Mouse (Mus musculus) erythroid progenitor cell, adult 5-6 weeks (primary cell): ENCODE measurements at regions not wholly inside any gene's neighbourhood (a gene's known extent, or its start where the extent isn't known, plus 50 kb on each side); places are given as distances from the start of the nearest gene placed in this dataset.

Experiments used
- ATAC-seq: replicated peaks from 2 replicates; pipeline ENCODE4 v1.8.0; 2016; ENCODE audit warnings: moderate number of reproducible peaks, mild to moderate bottlenecking, moderate TSS enrichment, inconsistent platforms; ENCODE audit not compliant: poor library complexity, low FRiP score, severe bottlenecking

GRCm38 (mm10) chr3:38229686-38230085, 255.0 kb downstream of the Ankrd50 start:
- no peak for ATAC-seq

DNA sequence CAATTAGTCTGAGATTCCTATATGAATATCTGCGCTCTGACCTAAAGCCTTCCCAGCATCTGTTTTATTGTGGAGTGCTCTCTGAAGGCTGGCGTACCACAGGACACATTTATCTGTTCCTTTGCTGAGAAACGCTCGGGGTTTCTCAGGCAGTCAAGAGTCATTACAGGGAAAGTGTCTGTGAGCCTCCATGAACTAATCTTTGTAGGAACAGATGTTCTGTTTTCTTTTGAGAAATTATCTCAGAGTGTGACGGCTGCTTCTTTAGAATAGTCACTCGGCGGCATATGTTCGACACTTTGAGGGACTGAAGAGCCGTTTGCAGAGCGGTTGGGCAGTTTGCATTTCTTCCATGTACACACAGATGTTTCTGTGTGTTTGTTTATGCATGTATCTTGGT, 255.6 kb downstream of the Ankrd50 start:
- no peak for ATAC-seq

DNA sequence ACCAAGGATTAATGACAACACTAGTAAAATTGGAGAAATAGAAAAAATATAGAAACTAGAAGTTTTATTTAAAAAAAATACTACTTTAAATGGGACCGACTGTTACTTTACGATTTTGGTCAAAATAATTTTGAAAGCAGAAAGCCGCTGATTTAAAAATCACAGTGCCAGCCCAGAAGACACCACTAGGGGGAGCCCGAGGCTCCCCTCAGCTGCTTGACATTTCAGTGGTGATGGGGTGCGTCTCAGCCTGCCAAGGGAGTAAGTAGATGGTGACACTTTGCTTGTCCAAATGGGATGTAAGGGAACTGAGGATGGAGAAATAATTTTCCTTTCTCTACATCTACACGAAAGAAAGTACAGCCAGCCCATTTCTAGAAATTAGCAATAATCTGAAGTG, 257.0 kb downstream of the Ankrd50 start:
- ATAC-seq, result no peak

DNA sequence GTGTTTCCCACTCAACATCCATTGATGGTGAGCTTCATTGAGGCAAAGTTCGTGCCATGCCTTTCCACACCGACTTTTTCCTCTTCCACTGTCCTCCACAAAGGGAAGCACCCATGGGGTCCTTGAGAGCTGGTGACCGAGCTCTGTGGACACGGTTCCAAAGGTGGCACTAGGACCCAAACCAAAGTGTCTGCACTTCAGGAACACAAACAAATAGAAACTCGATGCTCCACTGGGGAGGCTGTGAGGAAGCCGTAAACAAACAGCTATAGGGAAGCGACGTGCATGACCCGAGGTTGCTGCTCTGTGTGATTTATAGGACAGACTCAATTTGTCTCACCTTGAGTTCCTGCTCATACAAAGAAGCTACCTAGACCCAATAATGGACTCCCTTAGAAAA, 257.5 kb downstream of the Ankrd50 start:
- ATAC-seq, result no peak

GRCm38 (mm10) chr3:38226147-38226546, 258.5 kb downstream of the Ankrd50 start:
- ATAC-seq, result no peak

- ATAC-seq, result no peak
These were observed 262.8 kb downstream of the Ankrd50 start for GRCm38 (mm10) chr3:38221834-38222215.

GRCm38 (mm10) chr3:38220934-38221833, 263.5 kb downstream of the Ankrd50 start:
- no peak for ATAC-seq

DNA sequence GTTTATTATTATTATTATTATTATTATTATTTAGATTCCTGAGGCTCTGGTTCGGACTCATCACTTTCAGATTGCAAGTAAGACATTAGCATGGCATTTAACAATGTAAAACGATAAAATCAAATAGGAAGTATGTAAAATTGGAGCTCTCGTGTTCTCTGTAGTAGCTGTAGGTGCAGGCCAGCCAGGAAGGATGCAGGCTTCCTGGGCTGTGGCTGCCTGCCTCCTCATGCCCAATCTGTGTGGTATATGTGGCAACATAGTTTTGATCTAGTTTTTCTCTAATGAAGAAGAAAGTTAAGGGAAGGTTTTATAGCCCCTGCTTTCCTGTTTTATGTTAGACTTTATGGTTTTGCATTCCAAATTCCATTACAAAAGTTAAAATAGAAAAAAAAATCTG, 275.6 kb downstream of the Ankrd50 start:
- ATAC-seq, result no peak

DNA sequence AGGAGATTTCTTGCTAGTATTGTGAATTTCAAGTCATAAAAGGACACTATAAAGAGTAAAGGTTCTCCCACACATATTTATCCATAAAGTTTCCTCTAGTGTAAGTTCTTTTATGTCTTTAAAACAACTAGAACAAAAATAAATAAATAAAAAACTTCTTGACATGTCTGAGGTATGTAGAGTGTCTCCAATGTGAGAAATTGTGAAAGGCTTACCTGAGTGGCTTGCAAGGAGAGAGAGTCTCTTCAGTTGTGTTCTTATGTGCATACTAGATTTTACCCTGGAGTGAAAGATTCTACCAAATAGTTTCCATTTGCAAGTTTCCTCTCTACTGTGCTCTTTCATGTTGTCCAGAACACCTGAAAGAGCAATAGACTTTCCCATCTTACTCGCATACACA, 276.8 kb downstream of the Ankrd50 start:
- no peak for ATAC-seq

- no peak for ATAC-seq
These were observed 282.6 kb downstream of the Ankrd50 start for GRCm38 (mm10) chr3:38201861-38202656.

DNA sequence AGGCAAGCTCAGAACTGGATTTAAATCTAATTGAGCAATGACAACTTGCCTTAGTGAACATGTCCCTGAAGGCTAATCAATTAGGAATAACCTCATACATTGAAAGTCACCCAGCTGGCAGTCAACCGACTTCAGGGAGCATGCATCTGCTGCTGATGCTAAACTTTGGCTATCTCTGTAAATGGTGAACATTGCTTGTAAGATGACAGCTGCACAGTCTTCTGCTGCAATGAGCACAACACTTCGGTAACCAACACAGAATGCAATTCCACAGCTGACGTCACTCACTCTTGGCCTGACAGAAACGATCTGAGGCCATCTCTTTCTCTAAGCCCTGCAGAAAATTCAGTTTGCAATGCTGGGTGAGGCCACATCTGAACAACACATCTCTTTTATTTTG, 290.6 kb downstream of the Ankrd50 start:
- ATAC-seq, result no peak

DNA sequence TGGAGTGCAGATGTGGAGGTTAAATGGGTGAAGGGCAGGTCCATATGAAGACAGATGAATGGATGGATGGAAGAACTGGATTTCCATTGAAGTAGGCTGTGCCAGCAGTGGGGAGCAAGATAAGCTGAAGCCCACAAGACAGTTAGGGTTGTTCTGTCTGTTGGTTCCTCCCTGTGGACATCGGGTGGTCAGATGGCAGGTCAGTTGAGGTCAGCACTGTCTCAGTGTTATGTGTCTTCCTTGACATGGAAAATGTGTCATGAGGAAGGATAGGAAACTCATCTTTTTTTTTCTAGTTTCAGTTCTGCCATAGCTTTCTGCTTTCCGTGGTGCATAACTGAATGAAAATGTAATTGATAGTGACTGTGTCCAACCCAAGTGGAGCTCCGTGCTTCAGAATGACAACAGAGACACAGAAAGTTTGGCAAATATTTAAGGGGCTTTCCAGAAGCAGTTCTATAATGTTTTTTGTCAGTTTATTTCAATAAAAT, 297.2 kb downstream of the Ankrd50 start:
- no peak for ATAC-seq

GRCm38 (mm10) chr3:38186503-38186902, 298.1 kb downstream of the Ankrd50 start:
- ATAC-seq, result no peak

DNA sequence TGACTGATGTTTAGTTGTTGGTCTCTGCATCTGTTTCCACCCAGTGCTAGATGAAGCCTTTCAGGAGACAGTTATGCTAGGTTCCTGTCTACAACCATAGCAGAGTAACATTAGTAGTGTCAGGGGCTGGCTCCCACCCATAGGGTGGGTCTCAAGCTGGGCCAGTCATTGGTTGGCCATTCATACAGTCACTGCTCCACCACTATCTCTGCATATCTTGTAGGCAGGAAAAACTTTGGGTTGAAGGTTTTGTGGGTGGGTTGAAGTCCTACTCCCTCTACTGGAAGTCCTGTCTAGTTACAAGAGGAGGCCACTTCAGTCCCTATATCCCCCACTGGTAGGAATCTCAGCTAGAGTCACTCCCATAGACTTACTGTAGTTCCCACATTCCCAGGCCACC, 306.3 kb downstream of the Ankrd50 start:
- no peak for ATAC-seq

DNA sequence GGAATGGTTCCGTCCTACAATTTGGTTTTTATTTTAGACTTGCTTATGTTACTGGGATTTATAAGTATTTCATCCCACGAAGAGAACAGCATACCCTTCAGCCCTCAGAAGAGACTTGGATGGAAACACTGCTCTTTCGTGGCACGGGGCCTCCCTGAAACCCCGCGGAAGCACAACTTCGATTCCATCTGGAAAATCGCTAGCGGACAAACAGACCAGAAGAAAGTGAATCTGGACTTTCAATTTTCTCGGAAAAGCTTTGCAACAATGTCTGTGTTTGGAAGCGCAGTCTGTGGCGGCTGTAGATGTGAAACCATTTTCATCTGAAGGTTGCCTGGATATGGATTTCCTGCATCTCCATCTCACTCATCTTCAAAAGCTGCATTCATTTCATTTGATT, 308.7 kb downstream of the Ankrd50 start:
- ATAC-seq, result no peak

- ATAC-seq, result no peak
These were observed 309.8 kb downstream of the Ankrd50 start for GRCm38 (mm10) chr3:38174735-38175280.

DNA sequence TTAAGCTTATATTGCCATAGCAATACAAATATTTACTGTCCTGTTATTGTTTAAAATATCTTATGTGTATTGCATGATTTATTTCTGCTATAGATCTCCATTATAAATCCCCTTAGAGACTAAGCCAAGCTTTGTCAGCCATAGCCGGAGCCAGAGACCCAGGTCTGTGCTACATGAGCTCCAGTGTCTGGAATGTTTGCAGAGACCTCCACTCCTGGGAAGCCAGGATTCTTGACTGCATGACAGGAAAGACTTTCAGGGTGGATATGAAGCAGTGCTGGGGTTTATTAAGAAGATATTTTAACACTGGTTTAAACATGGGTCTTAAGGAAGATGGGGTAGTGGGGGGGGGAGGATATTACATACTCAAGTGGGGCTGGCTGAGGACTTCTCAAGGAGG, 332.2 kb downstream of the Ankrd50 start:
- no peak for ATAC-seq

DNA sequence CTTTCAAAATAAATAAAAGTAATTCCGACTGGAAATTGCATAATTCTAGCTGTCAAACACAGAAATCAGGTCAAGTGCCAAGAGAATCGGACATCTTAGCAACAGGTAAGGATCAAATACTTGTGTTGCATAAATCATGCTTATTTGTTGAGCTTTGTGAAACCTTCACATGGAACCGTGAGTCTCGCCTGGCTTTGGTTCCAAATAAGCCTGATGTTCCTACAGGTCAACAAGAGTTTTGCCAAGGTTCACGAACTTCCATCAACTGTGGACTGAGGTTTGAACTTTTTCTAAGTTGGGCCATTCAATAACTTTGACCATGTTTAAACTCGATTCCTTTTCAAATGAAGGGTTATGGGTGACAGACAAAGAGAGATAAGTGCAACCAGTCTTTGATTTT, 332.8 kb downstream of the Ankrd50 start:
- ATAC-seq, result no peak

GRCm38 (mm10) chr3:38146663-38147062, 338.0 kb downstream of the Ankrd50 start:
- ATAC-seq, result no peak

DNA sequence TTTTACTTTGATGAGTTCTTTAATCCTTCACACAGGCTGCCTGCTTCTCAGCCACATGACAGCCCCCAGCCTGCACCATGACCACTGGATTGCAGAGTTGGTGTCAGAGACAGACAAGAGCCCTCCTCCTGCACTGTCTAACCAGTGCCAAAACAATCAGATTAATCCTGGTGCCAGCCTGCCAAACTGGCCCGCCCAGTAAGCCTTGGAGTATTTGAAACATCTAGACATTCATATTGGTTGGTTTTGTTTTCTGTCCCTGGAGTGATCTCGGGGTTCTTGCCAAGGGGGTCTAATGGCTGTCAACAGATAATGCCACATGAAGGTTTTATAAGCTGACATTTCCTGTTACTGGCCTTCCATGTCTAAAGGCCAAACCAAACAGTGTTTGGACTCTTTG, 339.2 kb downstream of the Ankrd50 start:
- ATAC-seq, result no peak

DNA sequence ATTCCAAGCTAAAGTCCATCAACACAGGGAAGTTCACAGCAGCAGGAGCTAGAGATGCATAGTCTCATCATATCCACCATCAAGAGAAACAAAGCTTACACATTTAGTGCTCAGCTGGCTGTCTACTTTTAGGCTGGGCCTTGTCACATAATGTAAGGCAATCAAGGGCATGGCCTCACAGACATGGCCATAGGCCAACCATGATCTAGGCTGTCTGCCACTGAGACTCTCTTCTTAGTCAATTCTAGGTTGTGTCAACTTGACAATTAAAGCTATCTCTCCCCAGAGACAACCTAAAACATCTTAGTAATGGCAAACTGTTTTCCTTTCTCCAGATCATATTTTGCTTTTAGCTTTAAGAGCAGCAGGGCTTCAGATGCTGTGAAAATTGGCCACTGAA, 340.0 kb downstream of the Ankrd50 start:
- no peak for ATAC-seq
